Mouse (Mus musculus) embryonic fibroblast, embryonic 13.5 days (primary cell): ENCODE results near the gene Vmn2r3. TPM values are rescaled to one million over a fixed set of nuclear protein-coding genes. Genes with fewer than 3 reads are reported as not detected.
"Not testable (repeated sequence)": the region's sequence is repeated elsewhere in the genome, so short reads cannot be mapped to it uniquely, and the experiment has no call there.

Experiments
- H3K27ac ChIP-seq: 2 replicates; pipeline ENCODE4 v1.5.1; 2012; ENCODE audit warnings: low read length, control low read depth, inconsistent platforms; ENCODE audit not compliant: insufficient read depth
- H3K4me1 ChIP-seq: 2 replicates; pipeline ENCODE4 v1.6.1; 2011; ENCODE audit warnings: low read length; ENCODE audit not compliant: control insufficient read depth, insufficient read depth
- H3K4me3 ChIP-seq: 2 replicates; pipeline ENCODE4 v1.5.1; 2011; ENCODE audit warnings: mild to moderate bottlenecking, control low read depth, low read length; ENCODE audit not compliant: insufficient read depth
- CTCF ChIP-seq: IDR thresholded peaks from 2 replicates; pipeline ENCODE4 v1.5.1; 2011; ENCODE audit warnings: mild to moderate bottlenecking, control low read depth, low read length, moderate library complexity, borderline replicate concordance; ENCODE audit not compliant: insufficient read depth
- POLR2A ChIP-seq: IDR thresholded peaks from 2 replicates; pipeline ENCODE4 v1.6.1; 2011; ENCODE audit warnings: low read depth, mild to moderate bottlenecking, control low read depth, low read length, moderate library complexity
- polyA plus RNA-seq: library from polyadenylated mRNA; stranded (reverse); fragments of >200 nt; gene quantifications from 2 replicates; pipeline ENCODE4 v1.2.4, GENCODE M21; 2011; ENCODE audit warnings: low read depth; ENCODE audit not compliant: missing spikeins, insufficient read length

Gene Vmn2r3
- 0.08 TPM in 1 of 2 replicates, not detected in the other for polyA plus RNA-seq

DNA sequence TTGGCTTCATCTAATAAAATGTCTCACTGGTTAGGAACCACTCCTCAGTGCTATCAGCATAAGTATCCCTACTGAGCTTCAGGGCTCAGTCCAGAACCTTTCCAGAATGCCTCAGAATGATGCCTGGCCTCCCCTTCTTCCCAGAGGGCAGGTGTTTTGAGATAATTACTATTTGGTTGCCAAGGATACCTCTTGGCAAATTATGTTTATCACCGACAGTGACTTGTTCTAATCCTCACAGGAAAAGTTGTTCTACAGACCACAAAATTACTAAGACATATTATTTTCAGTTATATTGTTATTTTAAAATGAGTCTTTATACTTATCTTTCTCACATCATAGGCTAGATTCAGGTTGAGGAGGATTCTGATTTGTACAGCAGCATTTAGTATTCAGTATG is at the start of gene Vmn2r3:
Gene Vmn2r3, minus strand, starts transcription at position 101 of the 400 bp plus-strand sequence.
- Histone ChIP-seq H3K4me1 (no peaks in the 10 kb centered on the region), H3K27ac (no peak within 1 kb of the TSS), H3K4me3 (no peak within 1 kb of the TSS)
- TF ChIP-seq POLR2A = no peak
- no peak for TF ChIP-seq CTCF

DNA sequence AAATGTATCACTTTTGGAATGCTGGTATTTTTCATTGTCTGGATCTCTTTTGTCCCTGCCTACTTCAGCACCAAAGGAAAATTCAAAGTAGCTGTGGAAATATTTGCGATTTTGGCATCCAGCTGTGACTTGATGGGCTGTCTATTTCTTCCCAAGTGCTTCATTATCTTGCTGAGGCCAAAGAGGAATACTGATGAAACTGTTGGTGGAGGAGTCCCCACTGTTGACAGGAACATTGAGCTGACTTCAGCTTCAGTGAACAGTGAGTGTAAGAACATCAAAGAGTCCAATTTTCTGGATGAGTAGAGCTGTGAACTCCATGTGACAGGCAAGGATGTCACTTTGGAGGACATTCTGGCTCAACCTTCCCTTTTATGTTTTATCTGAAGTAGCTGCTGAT is 43.0 kb upstream of the Vmn2r3 start:
- Histone ChIP-seq H3K4me1 (no peaks in the 10 kb centered on the region), H3K27ac (no peak overlapping the region), H3K4me3 (no peak overlapping the region)
- TF ChIP-seq CTCF = no peak

DNA sequence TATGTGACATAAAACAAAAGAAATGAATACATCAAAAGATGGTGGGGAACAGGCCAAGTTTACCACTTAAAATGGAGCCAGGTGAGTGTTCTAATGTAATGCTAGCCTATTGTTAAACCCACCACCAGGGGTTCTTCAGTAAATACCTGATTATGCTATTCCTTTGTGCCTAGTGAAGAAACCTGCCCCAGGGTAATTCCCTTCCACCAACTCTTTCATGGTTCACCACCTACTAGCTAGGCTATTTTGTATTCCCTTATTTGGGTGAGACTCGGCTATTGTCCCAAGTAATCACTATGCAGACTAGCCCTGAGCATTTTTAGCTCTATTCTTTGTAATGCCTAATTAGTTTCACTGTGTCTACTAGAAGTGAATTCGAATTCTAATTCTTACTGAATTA is 32.3 kb upstream of the Vmn2r3 start:
- TF ChIP-seq POLR2A = no peak
- TF ChIP-seq CTCF = no peak
- no peak overlapping the region for H3K27ac ChIP-seq
- no peak overlapping the region for H3K4me3 ChIP-seq
- H3K4me1 ChIP-seq = no peaks in the 10 kb centered on the region

DNA sequence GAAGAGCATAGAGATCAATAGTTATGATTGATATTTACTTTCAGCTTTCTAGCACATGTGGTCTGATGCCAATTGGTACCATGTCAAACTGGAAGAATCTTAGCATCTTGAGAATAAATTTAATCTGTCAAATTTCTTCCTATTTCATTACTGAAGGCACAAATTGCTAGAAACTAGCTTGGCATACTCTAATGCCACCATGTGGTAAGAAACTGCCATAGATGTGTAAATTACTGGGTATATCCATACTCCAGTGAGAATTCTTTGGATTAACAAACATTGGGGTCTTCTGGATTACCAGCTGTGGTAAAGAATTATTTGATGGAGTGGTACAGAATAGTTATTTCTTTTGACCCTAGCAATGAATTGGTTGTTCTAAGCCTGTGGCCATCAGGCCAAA is 17.3 kb upstream of the Vmn2r3 start:
- Histone ChIP-seq H3K4me1 (no peaks in the 10 kb centered on the region), H3K27ac (no peak overlapping the region), H3K4me3 (no peak overlapping the region)
- TF ChIP-seq POLR2A (no peak), CTCF (no peak)

DNA sequence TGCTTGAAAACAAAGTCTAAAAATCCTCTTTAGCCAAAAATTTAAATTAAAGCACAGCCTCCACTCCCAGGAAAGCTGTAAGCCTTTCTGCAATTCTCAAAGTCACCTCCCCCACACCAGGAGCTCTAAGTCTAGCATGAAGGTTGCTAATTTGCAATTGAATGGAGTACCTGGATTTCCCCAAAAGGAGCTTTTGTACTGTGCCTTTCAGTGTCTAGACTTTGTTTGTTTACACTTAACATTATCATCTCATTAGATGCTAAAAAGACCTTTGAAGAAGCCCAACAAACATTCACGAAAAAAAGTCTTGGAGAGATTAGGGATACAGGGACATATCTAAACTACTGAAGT is 23.8 kb downstream of the Vmn2r3 start:
- Histone ChIP-seq H3K4me3 (no peak overlapping the region), H3K27ac (no peak overlapping the region), H3K4me1 (no peaks in the 10 kb centered on the region)
- TF ChIP-seq CTCF = no peak
- no peak for TF ChIP-seq POLR2A

DNA sequence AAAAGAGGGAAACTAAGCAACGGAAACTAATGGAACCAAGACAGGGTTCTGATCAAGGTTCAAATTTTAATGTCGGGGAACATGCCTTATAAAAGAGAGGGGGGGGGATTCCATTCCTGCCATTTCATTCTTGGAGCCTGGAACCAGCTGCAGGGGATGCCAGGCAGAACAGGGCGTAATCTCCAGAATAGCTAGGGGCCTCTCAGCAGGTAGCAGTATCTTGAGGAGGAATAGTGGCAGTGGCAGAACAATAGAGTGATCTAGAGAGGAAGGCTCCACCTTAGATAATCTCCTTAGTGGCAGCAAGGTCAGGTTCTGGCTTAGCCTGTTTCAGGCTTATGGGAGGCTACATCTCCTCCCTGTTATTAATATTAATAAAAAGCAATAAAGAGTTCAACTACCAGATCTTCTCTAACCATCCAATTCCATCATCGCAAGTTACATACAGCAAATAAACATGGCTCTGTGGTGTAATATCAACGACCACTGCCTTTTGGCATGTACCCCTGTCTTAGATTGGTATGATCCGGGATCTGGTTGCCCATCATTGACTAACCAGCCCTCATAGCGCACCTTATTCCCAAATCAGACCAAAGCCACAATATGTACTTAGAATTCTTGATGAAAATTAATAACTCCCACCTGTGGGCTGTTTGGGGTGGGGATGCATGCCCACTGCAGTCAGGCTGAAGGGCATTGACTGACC is 24.3 kb downstream of the Vmn2r3 start:
- not testable (repeated sequence) for H3K4me3 ChIP-seq, H3K4me1 ChIP-seq, H3K27ac ChIP-seq

DNA sequence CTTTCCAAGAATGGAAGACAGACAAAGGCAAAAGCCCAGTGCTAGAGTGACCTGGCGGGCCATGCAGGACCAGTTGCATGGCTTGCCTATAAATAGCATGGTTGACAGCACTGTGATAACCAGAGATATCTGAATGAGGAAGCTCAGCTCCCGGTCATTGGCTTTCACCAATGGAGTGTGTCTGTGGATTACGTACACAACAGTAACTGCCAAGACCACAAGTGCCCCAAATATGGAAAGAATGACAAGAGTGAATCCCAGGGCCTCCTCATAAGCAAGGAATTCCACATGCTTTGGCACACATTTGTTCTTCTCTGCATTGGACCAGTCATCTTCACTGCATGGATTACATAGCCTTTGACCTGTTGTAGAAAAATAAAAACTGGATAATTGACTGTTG is 29.9 kb downstream of the Vmn2r3 start:
- H3K27ac ChIP-seq = no peak overlapping the region
- TF ChIP-seq POLR2A = no peak
- TF ChIP-seq CTCF = no peak
- H3K4me1 ChIP-seq = no peaks in the 10 kb centered on the region

DNA sequence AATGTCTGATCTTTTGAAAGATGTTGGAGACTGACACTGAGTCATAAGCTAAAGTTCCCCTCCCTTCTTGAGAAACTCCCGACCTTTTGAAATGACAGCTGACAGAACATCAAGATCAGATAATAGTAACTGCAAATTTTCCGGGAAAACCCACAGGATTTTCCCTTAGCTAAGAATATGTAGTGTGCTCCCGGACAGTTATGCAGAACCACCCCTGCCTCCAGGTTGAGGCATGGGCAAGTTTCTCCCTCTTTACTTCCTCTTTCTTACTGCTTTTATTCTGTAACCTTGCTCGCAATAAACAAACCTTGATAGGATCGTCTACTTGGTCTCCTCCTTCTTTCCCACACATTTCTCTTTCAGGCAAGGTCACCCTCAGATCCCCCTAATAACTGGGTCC is 37.9 kb downstream of the Vmn2r3 start:
- TF ChIP-seq CTCF = no peak
- TF ChIP-seq POLR2A = no peak
- Histone ChIP-seq H3K4me3 (no peak overlapping the region), H3K4me1 (no peaks in the 10 kb centered on the region), H3K27ac (no peak overlapping the region; the same call in 1 of the 2 replicates)

More for the DNA sequence above, 29.9 kb downstream of the Vmn2r3 start:
- no peak overlapping the region for H3K4me3 ChIP-seq

DNA sequence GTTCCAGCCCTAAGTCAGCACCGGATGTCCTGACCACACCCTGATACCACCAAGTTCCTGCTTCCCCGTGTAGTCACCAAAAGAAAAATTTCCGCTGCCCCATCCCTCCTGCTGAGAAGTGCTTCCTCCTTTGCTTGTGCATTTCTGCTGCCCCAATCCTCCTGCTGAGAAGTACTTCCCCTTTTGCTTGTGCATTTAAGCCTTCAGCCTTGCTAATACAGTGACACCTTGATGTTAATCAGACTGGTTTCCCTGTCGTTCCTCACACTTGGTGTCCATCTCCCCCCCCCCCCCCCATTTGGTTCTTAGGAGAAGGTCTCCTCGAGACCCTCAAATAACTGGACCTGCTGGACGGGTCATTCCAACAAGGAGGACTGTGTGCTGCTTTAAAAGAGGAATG is 39.0 kb downstream of the Vmn2r3 start:
- not testable (repeated sequence) for H3K4me1 ChIP-seq, H3K4me3 ChIP-seq, H3K27ac ChIP-seq

DNA sequence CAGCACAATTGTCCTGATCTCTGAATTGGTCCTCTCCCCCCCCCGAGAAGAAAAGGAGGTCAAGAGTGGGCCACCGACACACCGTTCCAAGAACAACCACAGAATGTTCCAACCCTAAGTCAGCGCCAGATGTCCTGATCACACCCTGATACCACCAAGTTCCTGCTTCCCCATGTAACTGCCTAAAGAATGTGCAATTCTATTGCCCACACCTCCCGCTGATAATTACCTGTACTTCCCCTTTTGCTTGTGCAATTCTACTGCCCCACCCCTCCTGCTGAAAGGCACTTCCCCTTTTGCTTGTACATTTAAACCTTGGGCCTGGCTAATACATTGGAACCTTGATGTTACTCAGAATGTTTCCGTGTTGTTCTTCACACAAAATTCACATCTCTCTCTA is 54.0 kb downstream of the Vmn2r3 start:
- H3K4me1 ChIP-seq, H3K27ac ChIP-seq, H3K4me3 ChIP-seq: not testable (repeated sequence)

DNA sequence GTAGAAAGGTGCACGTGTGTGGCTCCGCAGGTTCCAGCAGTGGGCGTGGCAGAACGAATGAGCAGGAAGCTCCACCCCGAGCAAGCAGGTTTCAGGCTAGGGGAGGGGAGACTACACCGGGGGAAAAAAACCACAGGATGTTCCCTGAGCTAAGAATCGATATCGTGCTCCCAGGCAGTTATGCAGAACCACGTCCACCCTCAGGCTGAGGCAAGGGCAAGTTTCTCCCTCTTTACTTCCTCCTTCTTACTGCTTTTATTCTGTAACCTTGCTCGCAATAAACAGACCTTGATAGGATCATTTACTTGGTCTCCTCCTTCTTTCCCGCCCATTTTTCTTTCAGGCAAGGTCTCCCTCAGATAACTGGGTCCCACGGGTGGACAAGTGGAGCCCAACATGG is 55.9 kb downstream of the Vmn2r3 start:
- H3K4me3 ChIP-seq, H3K4me1 ChIP-seq, H3K27ac ChIP-seq: not testable (repeated sequence)

DNA sequence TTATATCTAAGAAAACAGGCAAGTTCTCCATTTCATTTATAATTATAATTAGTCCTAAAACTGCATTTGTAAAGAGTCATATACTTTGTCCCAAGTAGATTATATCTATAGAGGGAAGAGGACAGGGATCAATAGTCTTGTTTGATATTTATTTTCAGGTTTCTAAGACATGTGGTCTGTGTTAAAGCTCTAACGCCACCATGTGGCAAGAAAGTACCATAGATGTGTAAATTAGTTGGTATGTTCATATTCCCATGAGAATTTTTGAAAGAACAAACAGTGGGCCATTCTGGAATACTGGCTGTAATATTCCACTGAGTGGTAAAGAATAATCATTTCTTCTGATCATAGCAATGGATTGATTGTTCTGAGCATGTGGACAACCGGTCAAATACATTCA is 62.3 kb downstream of the Vmn2r3 start:
- no peaks in the 10 kb centered on the region for H3K4me1 ChIP-seq
- no peak overlapping the region for H3K4me3 ChIP-seq
- no peak overlapping the region for H3K27ac ChIP-seq
- TF ChIP-seq CTCF (no peak), POLR2A (no peak)

Other genes with a start within 250 kb of the Vmn2r3 start
- 0.12 and 0.21 TPM in 2 replicates for gene Vmn2r1, start 208.2 kb downstream of the Vmn2r3 start, polyA plus RNA-seq
- gene Vmn2r2, start 147.8 kb downstream of the Vmn2r3 start, polyA plus RNA-seq = not detected in 2 replicates
- gene Vmn2r4, start 125.7 kb upstream of the Vmn2r3 start, polyA plus RNA-seq = not detected in 2 replicates
- gene Vmn2r5, start 220.1 kb upstream of the Vmn2r3 start, polyA plus RNA-seq = not detected in 2 replicates